Mouse (Mus musculus) liver, embryonic 11.5 days (tissue): ENCODE measurements around the gene Prpf31. TPM values are rescaled to one million over a fixed set of nuclear protein-coding genes. Genes with fewer than 3 reads are reported as not detected.

ENCODE experiments used
- ATAC-seq: fragments of 200-750 bp; cut with Nextera tagmentation; replicated peaks from 2 replicates; pipeline ENCODE4 v1.8.0; 2017; ENCODE audit warnings: moderate number of reproducible peaks, mild to moderate bottlenecking, moderate TSS enrichment, moderate library complexity; ENCODE audit not compliant: low FRiP score
- DNase-seq: peaks from one replicate; pipeline ENCODE4 v3.0.0-alpha.2; 2017; ENCODE audit warnings: low spot score
- H3K27ac ChIP-seq: fragments of 300-500 bp; sonication (generic); 2 replicates; pipeline ENCODE4 v1.5.1; 2014; ENCODE audit warnings: mild to moderate bottlenecking, low read depth, low read length, control low read depth
- H3K27me3 ChIP-seq: fragments of 300-500 bp; sonication (generic); replicated peaks from 2 replicates; pipeline ENCODE4 v1.6.1; 2014; ENCODE audit warnings: low read length, mixed read lengths; ENCODE audit not compliant: control insufficient read depth, insufficient read depth
- H3K36me3 ChIP-seq: fragments of 300-500 bp; sonication (generic); 2 replicates; pipeline ENCODE4 v1.6.1; 2014; ENCODE audit warnings: mild to moderate bottlenecking, low read length, moderate library complexity, mixed read lengths; ENCODE audit not compliant: control insufficient read depth, insufficient read depth
- H3K4me1 ChIP-seq: fragments of 300-500 bp; sonication (generic); replicated peaks from 2 replicates; pipeline ENCODE4 v1.6.1; 2014; ENCODE audit warnings: low read length, mixed read lengths; ENCODE audit not compliant: control insufficient read depth, insufficient read depth
- H3K4me2 ChIP-seq: fragments of 300-500 bp; sonication (generic); 2 replicates; pipeline ENCODE4 v1.6.1; 2014; ENCODE audit warnings: mild to moderate bottlenecking, control low read depth, moderate library complexity
- H3K4me3 ChIP-seq: fragments of 300-500 bp; sonication (generic); 2 replicates; pipeline ENCODE4 v1.5.1; 2014; ENCODE audit warnings: low read depth, low read length, control low read depth
- H3K9ac ChIP-seq: fragments of 300-500 bp; sonication (generic); 2 replicates; pipeline ENCODE4 v1.6.1; 2014; ENCODE audit warnings: low read depth, low read length, control low read depth
- H3K9me3 ChIP-seq: fragments of 300-500 bp; sonication (generic); 2 replicates; pipeline ENCODE4 v1.6.1; 2016; ENCODE audit warnings: low read length, inconsistent platforms, mixed read lengths; ENCODE audit not compliant: control insufficient read depth
- WGBS: fragments of 180-500 bp; shearing (Covaris S2); extraction: QIAGEN DNeasy Blood & Tissue Kit; methylation state at CpG from one replicate; pipeline ENCODE4 v1.1.7; 2014; 5-methylcytosine and 5-hydroxymethylcytosine counted together
- polyA plus RNA-seq: library from polyadenylated mRNA; unstranded; fragments of >200 nt; fragmentation: Nextera tagmentation; extraction: Ambion mirVana; gene quantifications from 2 replicates; pipeline ENCODE4 v1.2.1, GENCODE M21; 2014

The Prpf31 gene
- 136 and 137 TPM in 2 replicates for polyA plus RNA-seq

GRCm38 (mm10) chr7:3629543-3630477 lies at the start of gene Prpf31, which contains the start of gene Tfpt:
Prpf31 (plus strand) TSS chr7:3629985.
Tfpt (minus strand) TSS chr7:3629929.
- peaks cover 8% of the 10 kb centered on the region; the same call in 1 of the 2 replicates for H3K36me3 ChIP-seq
- no peaks in the 10 kb centered on the region for H3K9me3 ChIP-seq
- under 1% methylated on average over 47 of the region's 47 CpGs for WGBS
- peaks cover 15% of the 10 kb centered on the region for H3K4me1 ChIP-seq
- DNase-seq, result peak; percentile 94
- peak within 1 kb of the TSS; percentile 40; the same call in 1 of the 2 replicates for H3K27ac ChIP-seq
- peak within 1 kb of the TSS; percentile 87 for H3K4me2 ChIP-seq
- H3K4me3 ChIP-seq, result peak within 1 kb of the TSS; percentile 72
- H3K27me3 ChIP-seq, result no peaks in the 10 kb centered on the region
- peak within 1 kb of the TSS; percentile 72 for H3K9ac ChIP-seq
- ATAC-seq, result peak; percentile 86

DNA sequence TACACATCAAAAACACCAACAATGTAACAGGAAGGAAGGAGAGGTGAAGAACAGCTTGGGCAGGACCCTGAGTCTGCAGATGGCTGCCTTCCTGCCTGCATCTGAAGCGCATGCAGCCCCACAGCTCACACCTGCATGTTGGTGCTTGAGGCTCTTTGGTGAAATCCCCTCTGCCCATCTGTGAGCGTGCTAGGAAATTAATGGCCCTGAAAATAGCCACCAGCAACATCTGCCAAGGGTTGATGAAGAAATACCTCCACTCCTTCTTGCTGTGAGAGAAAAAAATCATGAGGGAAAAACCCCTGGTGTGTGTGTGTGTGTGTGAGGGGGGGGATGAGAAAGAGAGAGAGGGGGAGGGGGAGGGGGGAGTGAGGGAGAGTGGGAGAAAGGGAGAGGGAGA lies 49.8 kb upstream of the Prpf31 start:
- ATAC-seq, result no peak
- whole genome bisulfite sequencing, result 58% methylated on average over 2 of the region's 2 CpGs
- no peak for DNase-seq

GRCm38 (mm10) chr7:3585763-3586162 lies 44.0 kb upstream of the Prpf31 start:
- H3K9me3 ChIP-seq, result no peaks in the 10 kb centered on the region
- no peak overlapping the region for H3K4me2 ChIP-seq
- no peak overlapping the region for H3K27ac ChIP-seq
- no peak overlapping the region for H3K9ac ChIP-seq
- H3K4me3 ChIP-seq, result no peak overlapping the region
- no peaks in the 10 kb centered on the region for H3K27me3 ChIP-seq
- no peaks in the 10 kb centered on the region for H3K36me3 ChIP-seq
- H3K4me1 ChIP-seq, result no peaks in the 10 kb centered on the region
- ATAC-seq (no peak), DNase-seq (no peak)
- 11% methylated on average over 6 of the region's 6 CpGs for WGBS

More for the DNA sequence above, 49.8 kb upstream of the Prpf31 start:
- Histone ChIP-seq H3K4me3 (no peak overlapping the region), H3K27me3 (no peaks in the 10 kb centered on the region), H3K9ac (no peak overlapping the region), H3K36me3 (no peaks in the 10 kb centered on the region), H3K4me1 (no peaks in the 10 kb centered on the region), H3K27ac (no peak overlapping the region), H3K4me2 (no peak overlapping the region), H3K9me3 (no peaks in the 10 kb centered on the region)

GRCm38 (mm10) chr7:3586255-3586654 lies 43.5 kb upstream of the Prpf31 start:
- no peaks in the 10 kb centered on the region for H3K4me1 ChIP-seq
- no peak overlapping the region for H3K4me2 ChIP-seq
- no peaks in the 10 kb centered on the region for H3K36me3 ChIP-seq
- 13% methylated on average over 5 of the region's 5 CpGs for WGBS
- H3K27ac ChIP-seq, result no peak overlapping the region
- ATAC-seq (no peak), DNase-seq (no peak)
- H3K9me3 ChIP-seq, result no peaks in the 10 kb centered on the region
- H3K27me3 ChIP-seq, result no peaks in the 10 kb centered on the region
- no peak overlapping the region for H3K9ac ChIP-seq
- no peak overlapping the region for H3K4me3 ChIP-seq

GRCm38 (mm10) chr7:3587292-3587691 lies 42.5 kb upstream of the Prpf31 start:
- Histone ChIP-seq H3K4me2 (no peak overlapping the region), H3K9ac (no peak overlapping the region), H3K4me3 (no peak overlapping the region), H3K36me3 (no peaks in the 10 kb centered on the region), H3K27me3 (no peaks in the 10 kb centered on the region), H3K4me1 (no peaks in the 10 kb centered on the region), H3K9me3 (no peaks in the 10 kb centered on the region), H3K27ac (no peak overlapping the region)
- no peak for ATAC-seq
- no peak for DNase-seq
- 68% methylated on average over 1 of the region's 1 CpGs for WGBS

DNA sequence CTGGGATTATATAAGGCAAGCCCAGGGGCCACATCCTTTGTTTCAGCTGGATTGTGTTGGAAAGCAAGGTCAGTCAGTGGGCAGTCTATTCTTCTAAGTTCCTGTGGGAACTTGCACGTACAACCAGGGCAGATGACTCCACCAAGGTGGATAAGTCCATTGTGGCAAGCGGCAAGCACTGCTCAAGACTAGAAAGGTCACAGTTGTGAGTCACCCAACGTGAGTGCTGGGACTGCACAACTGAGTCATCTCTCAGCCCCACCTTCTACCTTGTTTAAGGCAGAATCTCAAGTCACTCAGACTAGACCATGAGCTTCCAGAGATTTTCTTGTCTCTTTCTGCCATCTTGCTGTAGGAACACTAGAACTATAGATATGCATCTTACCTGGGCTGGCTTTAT lies 39.2 kb upstream of the Prpf31 start:
- H3K36me3 ChIP-seq, result no peaks in the 10 kb centered on the region
- H3K4me3 ChIP-seq, result no peak overlapping the region
- 74% methylated on average over 3 of the region's 3 CpGs for WGBS
- no peaks in the 10 kb centered on the region for H3K27me3 ChIP-seq
- H3K4me2 ChIP-seq, result no peak overlapping the region
- DNase-seq (no peak), ATAC-seq (no peak)
- no peaks in the 10 kb centered on the region for H3K4me1 ChIP-seq
- H3K27ac ChIP-seq, result no peak overlapping the region
- no peak overlapping the region for H3K9ac ChIP-seq
- no peaks in the 10 kb centered on the region for H3K9me3 ChIP-seq

- Histone ChIP-seq H3K4me3 (no peak overlapping the region), H3K27me3 (no peaks in the 10 kb centered on the region), H3K9me3 (no peaks in the 10 kb centered on the region), H3K4me1 (no peaks in the 10 kb centered on the region), H3K4me2 (no peak overlapping the region), H3K9ac (no peak overlapping the region), H3K36me3 (no peaks in the 10 kb centered on the region), H3K27ac (no peak overlapping the region)
- 60% methylated on average over 1 of the region's 1 CpGs for WGBS
- no peak for DNase-seq
- no peak for ATAC-seq
Observed at GRCm38 (mm10) chr7:3591534-3591933, 38.3 kb upstream of the Prpf31 start.

- no peak overlapping the region for H3K9ac ChIP-seq
- H3K4me3 ChIP-seq, result no peak overlapping the region
- no peaks in the 10 kb centered on the region for H3K9me3 ChIP-seq
- no peaks in the 10 kb centered on the region for H3K4me1 ChIP-seq
- DNase-seq, result no peak
- ATAC-seq, result no peak
- H3K27me3 ChIP-seq, result no peaks in the 10 kb centered on the region
- no peak overlapping the region for H3K27ac ChIP-seq
- no peaks in the 10 kb centered on the region for H3K36me3 ChIP-seq
- H3K4me2 ChIP-seq, result no peak overlapping the region
Observed at GRCm38 (mm10) chr7:3593855-3594254, 35.9 kb upstream of the Prpf31 start.

DNA sequence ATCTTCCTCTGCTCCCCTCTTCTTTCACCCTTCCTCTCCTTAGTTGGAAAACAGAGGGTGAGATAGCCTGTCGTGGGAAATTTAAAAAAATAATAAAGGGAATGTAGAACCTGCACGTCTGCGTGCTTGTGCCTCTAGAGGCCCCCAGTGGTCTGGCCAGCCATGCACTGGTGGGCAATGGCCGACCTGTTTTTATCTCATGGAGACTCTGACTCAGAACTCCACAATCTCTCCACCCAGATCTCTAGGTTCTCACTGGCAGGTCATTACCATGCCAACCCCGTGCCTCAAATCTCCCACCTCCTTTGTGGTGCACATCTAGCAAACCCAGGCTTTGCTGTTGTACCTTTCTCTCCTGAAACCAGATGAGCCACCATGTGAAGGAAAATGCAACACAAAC lies 35.1 kb upstream of the Prpf31 start:
- DNase-seq (peak; percentile 42), ATAC-seq (peak; percentile 66)
- Histone ChIP-seq H3K9me3 (no peaks in the 10 kb centered on the region), H3K4me1 (no peaks in the 10 kb centered on the region), H3K9ac (peak overlapping the region; percentile 2; the same call in 1 of the 2 replicates), H3K27me3 (no peaks in the 10 kb centered on the region), H3K36me3 (no peaks in the 10 kb centered on the region), H3K4me2 (peak overlapping the region; percentile 52), H3K27ac (no peak overlapping the region), H3K4me3 (peak overlapping the region; percentile 28)
- 15% methylated on average over 5 of the region's 5 CpGs for WGBS
